Mouse (Mus musculus): ENCODE results near the gene A630023A22Rik. TPM values are rescaled to one million over a fixed set of nuclear protein-coding genes. Genes with fewer than 3 reads are reported as not detected.

Gene A630023A22Rik
- not detected in 2 replicates for polyA plus RNA-seq (2012; rRNA removed)

DNA sequence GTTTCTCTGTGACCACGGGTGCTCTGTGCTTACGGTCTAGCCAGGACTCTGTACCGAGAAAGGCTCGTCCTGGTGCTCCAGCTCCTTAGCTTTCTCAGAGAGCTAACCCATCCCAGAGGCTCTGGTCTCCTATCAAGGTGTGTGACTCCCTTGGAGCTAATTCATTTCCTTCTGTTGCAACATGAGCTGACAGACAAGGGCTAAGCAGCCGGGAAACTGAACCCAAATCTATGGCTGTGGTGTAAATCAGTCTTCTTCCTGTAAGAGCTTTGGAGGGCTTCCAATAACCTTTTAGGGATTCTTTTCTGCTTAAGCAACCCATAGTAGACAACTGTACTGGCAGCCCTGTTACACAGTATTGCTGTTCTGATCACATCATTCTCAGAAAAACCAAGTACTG is at the start of gene A630023A22Rik:
Gene A630023A22Rik, minus strand, starts transcription at position 154 of the 400 bp plus-strand sequence.
- Histone ChIP-seq H3K27ac (ENCODE audit: insufficient read depth, low read depth, low read length) (no peak within 1 kb of the TSS), H3K4me1 (ENCODE audit: control insufficient read depth, insufficient read depth, insufficient read length, low read length) (no peaks in the 10 kb centered on the region), H3K27me3 (ENCODE audit: control insufficient read depth, insufficient read depth, low read length) (no peaks in the 10 kb centered on the region), H3K4me3 (ENCODE audit: low read depth, low read length) (no peak within 1 kb of the TSS), H3K36me3 (ENCODE audit: control insufficient read depth, insufficient read depth, low read length) (no peaks in the 10 kb centered on the region)
- TF ChIP-seq POLR2A (IDR thresholded peaks at IDR 0.05; ENCODE audit: low read depth, low read length) (no peak), CTCF (IDR thresholded peaks at IDR 0.05; ENCODE audit: extremely low read depth, insufficient read length, insufficient replicate concordance, low read depth, low read length) (no peak)
- WGBS = 43% methylated on average over 5 of the region's 5 CpGs

DNA sequence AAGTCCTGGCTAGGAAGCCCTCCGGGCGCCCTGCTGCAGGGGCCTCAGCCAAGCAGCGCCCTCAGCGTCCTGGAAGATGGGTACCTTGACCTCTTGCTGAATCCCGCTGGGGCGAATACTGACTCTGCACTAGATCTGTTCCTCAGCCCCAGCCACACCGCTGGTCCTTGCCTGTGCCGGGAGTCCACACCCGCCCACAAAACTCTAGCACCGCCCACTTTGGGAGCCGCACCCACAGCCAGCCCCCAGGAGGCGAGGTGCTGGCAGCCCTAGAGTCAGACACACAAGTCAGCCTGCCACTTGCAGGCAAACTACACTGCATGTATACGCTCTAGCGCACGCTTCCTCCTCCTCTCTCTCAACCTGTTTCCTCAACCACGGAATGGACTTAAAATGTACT is 49.8 kb upstream of the A630023A22Rik start, which contains the start of gene Npy4r:
Gene Npy4r, minus strand, starts transcription at position 148 of the 400 bp plus-strand sequence.
- TF ChIP-seq CTCF (IDR thresholded peaks at IDR 0.05; ENCODE audit: extremely low read depth, insufficient read length, insufficient replicate concordance, low read depth, low read length) (no peak), POLR2A (IDR thresholded peaks at IDR 0.05; ENCODE audit: low read depth, low read length) (no peak)
- Histone ChIP-seq H3K4me1 (ENCODE audit: control insufficient read depth, insufficient read depth, insufficient read length, low read length) (no peaks in the 10 kb centered on the region; the same call in 1 of the 2 replicates), H3K36me3 (ENCODE audit: control insufficient read depth, insufficient read depth, low read length) (no peaks in the 10 kb centered on the region), H3K27me3 (ENCODE audit: control insufficient read depth, insufficient read depth, low read length) (no peaks in the 10 kb centered on the region), H3K27ac (ENCODE audit: insufficient read depth, low read depth, low read length) (no peak within 1 kb of the TSS), H3K4me3 (ENCODE audit: low read depth, low read length) (no peak within 1 kb of the TSS)
- WGBS = 5% methylated on average over 16 of the region's 16 CpGs

DNA sequence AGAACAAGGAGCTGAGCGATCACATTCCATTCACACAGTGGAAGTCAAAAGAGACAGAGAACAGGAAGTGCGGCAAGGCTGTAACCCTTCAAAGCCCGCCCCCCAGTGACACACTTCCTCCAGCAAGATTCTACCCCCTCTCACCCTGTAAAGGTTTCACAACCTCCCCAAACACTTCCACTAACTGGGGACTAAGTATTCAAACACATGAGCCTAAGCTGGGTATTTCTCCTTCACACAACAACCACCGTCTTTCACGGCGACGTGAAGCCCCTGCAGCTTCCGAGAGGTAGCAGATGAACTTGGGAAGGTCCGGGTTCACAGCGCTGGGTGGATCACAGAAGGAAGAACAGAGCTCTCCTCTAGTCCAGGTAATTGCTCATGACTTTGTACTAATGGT is 40.4 kb upstream of the A630023A22Rik start:
- TF ChIP-seq CTCF (IDR thresholded peaks at IDR 0.05; ENCODE audit: extremely low read depth, insufficient read length, insufficient replicate concordance, low read depth, low read length) = no peak
- TF ChIP-seq POLR2A (IDR thresholded peaks at IDR 0.05; ENCODE audit: low read depth, low read length) = no peak
- no peaks in the 10 kb centered on the region for H3K4me1 ChIP-seq (ENCODE audit: control insufficient read depth, insufficient read depth, insufficient read length, low read length)
- H3K27ac ChIP-seq (ENCODE audit: insufficient read depth, low read depth, low read length) = no peak overlapping the region
- no peaks in the 10 kb centered on the region for H3K36me3 ChIP-seq (ENCODE audit: control insufficient read depth, insufficient read depth, low read length)
- no peaks in the 10 kb centered on the region for H3K27me3 ChIP-seq (ENCODE audit: control insufficient read depth, insufficient read depth, low read length)
- 91% methylated on average over 10 of the region's 10 CpGs for WGBS
- no peak overlapping the region for H3K4me3 ChIP-seq (ENCODE audit: low read depth, low read length)

DNA sequence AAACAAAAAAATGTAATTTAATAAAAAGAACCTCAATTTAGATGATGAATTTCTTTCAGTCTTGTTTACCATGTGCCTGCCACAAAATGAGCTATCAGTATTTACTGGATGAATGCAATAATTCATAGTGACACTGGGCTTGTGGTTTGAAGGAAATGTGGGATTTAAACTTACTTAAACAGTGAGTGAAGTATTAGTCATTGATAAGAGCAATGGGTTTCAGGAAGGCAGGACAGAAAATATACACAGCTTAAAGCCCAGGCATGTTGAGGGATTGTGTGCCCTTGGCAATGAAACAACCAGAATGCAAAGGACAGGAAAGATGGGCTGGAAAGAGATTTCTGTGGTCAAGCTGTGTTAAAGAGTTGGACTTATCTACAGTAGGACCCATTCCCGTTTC is 39.8 kb upstream of the A630023A22Rik start:
- Histone ChIP-seq H3K4me1 (ENCODE audit: control insufficient read depth, insufficient read depth, insufficient read length, low read length) (no peaks in the 10 kb centered on the region), H3K36me3 (ENCODE audit: control insufficient read depth, insufficient read depth, low read length) (no peaks in the 10 kb centered on the region), H3K27ac (ENCODE audit: insufficient read depth, low read depth, low read length) (no peak overlapping the region), H3K27me3 (ENCODE audit: control insufficient read depth, insufficient read depth, low read length) (no peaks in the 10 kb centered on the region), H3K4me3 (ENCODE audit: low read depth, low read length) (no peak overlapping the region)
- 65% methylated on average over 1 of the region's 1 CpGs for WGBS
- TF ChIP-seq POLR2A (IDR thresholded peaks at IDR 0.05; ENCODE audit: low read depth, low read length) = no peak
- TF ChIP-seq CTCF (IDR thresholded peaks at IDR 0.05; ENCODE audit: extremely low read depth, insufficient read length, insufficient replicate concordance, low read depth, low read length) = no peak

DNA sequence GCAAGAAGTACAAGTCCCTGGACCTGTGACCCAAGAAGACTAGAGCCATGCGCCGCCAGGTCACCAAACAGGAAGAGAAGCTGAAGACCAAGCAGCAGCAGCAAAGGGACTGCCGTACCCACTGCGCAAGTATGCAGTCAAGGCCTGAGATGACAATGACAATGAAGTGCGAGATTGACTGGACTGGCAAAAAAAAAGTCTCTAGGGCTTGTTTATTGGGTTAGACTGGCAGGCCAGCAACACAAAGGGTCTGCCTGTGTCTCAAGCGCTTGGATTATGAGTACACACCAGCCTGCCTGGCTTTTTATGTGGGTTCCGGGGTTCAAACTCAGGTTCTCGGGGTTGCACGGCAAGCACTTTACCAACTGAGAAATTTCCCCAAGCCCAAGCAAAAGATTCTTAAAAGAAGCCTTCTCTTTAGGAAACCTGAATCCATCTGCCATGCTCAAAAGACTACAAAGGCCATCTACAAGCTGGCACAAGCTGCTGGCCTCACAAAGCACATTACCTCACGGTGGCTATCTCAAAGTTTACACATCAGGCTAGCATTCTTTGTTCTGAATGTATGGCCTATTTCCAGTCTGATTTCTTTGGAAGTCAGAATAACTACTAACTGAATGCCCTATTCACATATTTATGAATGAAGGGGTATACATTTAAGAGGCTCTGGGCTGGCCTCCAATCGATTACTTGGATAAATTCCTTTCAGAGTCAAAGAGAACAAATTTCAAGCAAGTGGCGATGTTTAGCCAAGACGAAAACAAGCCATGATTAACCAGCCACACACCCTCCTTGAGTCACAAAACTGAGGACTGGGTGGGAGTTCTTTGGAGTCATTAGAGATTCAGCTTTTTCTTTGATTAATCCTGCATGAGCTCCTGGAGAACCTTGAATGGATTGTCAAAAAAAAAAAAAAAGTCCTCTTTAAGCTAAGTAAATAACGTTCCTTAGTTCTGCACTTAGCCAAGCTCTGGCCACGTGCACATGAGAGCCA is 37.4 kb upstream of the A630023A22Rik start:
- Histone ChIP-seq H3K4me3 (ENCODE audit: low read depth, low read length) (no peak overlapping the region), H3K36me3 (ENCODE audit: control insufficient read depth, insufficient read depth, low read length) (no peaks in the 10 kb centered on the region), H3K27ac (ENCODE audit: insufficient read depth, low read depth, low read length) (no peak overlapping the region), H3K4me1 (ENCODE audit: control insufficient read depth, insufficient read depth, insufficient read length, low read length) (no peaks in the 10 kb centered on the region), H3K27me3 (ENCODE audit: control insufficient read depth, insufficient read depth, low read length) (no peaks in the 10 kb centered on the region)
- TF ChIP-seq POLR2A (IDR thresholded peaks at IDR 0.05; ENCODE audit: low read depth, low read length) = no peak
- no peak for TF ChIP-seq CTCF (IDR thresholded peaks at IDR 0.05; ENCODE audit: extremely low read depth, insufficient read length, insufficient replicate concordance, low read depth, low read length)
- WGBS = 82% methylated on average over 15 of the region's 15 CpGs

DNA sequence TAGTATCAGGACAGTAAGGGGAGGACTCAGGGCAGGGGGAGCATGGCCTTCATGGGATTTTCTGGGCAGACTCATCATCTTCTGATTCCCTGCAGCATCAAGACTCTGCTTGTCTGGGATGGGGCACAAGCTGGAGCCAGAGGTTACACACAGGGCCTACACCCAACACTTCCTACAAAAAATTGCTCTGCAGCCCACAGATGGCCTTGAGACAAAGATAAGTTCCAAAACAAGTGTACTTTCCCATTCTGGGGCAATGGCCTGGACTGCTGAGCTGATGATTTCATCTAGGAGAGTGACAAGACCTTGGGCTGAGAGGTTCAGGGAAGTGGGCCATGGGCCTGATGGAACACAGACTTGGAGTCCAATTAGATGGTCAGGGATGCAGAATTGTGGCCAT is 32.8 kb upstream of the A630023A22Rik start:
- Histone ChIP-seq H3K27ac (ENCODE audit: insufficient read depth, low read depth, low read length) (no peak overlapping the region), H3K36me3 (ENCODE audit: control insufficient read depth, insufficient read depth, low read length) (no peaks in the 10 kb centered on the region), H3K27me3 (ENCODE audit: control insufficient read depth, insufficient read depth, low read length) (no peaks in the 10 kb centered on the region), H3K4me3 (ENCODE audit: low read depth, low read length) (no peak overlapping the region), H3K4me1 (ENCODE audit: control insufficient read depth, insufficient read depth, insufficient read length, low read length) (no peaks in the 10 kb centered on the region)
- TF ChIP-seq CTCF (IDR thresholded peaks at IDR 0.05; ENCODE audit: extremely low read depth, insufficient read length, insufficient replicate concordance, low read depth, low read length) = no peak
- no peak for TF ChIP-seq POLR2A (IDR thresholded peaks at IDR 0.05; ENCODE audit: low read depth, low read length)

DNA sequence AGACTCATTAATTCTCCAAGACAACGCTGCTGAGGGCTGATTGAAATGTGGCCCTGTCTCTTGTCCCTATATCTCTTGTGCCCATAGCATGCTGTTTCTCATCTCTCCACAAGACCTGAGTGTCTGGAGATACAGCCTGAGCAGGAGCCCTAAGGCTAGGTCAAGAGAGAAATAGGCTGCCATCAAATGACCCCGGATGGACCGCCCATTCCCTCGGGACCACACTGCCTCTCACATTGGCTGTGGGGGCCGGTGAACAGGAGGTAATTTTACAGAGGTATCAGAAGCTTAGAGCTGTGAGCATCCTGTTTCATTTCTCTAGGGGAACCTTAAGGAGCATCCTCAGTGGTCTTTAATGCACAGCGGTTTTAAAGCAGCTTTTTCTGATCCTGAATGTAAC is 28.7 kb upstream of the A630023A22Rik start:
- Histone ChIP-seq H3K27me3 (ENCODE audit: control insufficient read depth, insufficient read depth, low read length) (no peaks in the 10 kb centered on the region), H3K4me3 (ENCODE audit: low read depth, low read length) (no peak overlapping the region), H3K27ac (ENCODE audit: insufficient read depth, low read depth, low read length) (no peak overlapping the region), H3K36me3 (ENCODE audit: control insufficient read depth, insufficient read depth, low read length) (no peaks in the 10 kb centered on the region), H3K4me1 (ENCODE audit: control insufficient read depth, insufficient read depth, insufficient read length, low read length) (no peaks in the 10 kb centered on the region)
- TF ChIP-seq CTCF (IDR thresholded peaks at IDR 0.05; ENCODE audit: extremely low read depth, insufficient read length, insufficient replicate concordance, low read depth, low read length) (no peak), POLR2A (IDR thresholded peaks at IDR 0.05; ENCODE audit: low read depth, low read length) (no peak)
- WGBS = 68% methylated on average over 6 of the region's 6 CpGs

All from small intestine, adult 2 months (tissue).